Mouse (Mus musculus) gastrocnemius, postnatal 14 days (tissue): ENCODE results near the gene Cd300e. TPM values are rescaled to one million over a fixed set of nuclear protein-coding genes. Genes with fewer than 3 reads are reported as not detected.

Experiments used
- DNase-seq: peaks from one replicate; pipeline ENCODE4 v3.0.0; 2021; ENCODE audit warnings: mixed read lengths
- intact Hi-C: fragments of 180-260 bp; cut with DNase I; formaldehyde crosslinking; loops from one replicate; pipeline ENCODE4 v1.15.1; 2025; ENCODE audit warnings: low total_unique reads
- long read RNA-seq, 2 experiments: library from polyadenylated mRNA; stranded (forward); transcript quantifications; one replicate each; pipeline ENCODE4 v2.0.0; 2021
- total RNA-seq, 2 experiments: library from RNA; stranded (reverse); gene quantifications; 2 replicates each; pipeline ENCODE4 v1.2.3; 2021

The Cd300e gene
- total RNA-seq: not detected
- long read RNA-seq, experiment 1: 0 reads
- long read RNA-seq, experiment 2: 0 reads

DNA sequence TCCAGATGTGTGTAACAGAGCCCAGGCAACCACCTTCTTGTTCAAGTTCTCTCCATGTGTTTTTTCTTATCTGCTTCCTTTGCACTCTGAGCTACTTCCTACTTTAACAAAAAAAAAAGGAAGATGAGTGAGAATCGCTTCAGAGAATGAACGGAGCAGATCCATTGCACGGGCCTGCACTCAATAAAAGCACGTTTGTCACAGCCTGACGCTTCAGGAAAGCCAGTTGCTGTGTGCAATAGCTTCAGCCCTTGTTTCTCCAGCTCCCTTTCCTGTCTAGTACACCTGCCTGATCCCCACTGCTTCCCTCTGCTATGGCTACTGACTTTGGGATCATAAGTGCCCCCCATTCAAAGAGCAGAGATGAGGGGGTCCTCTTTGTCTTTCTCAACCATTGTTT is at the start of gene Cd300e:
Gene Cd300e, minus strand, starts transcription at position 101 of the 400 bp plus-strand sequence.
- DNase-seq: no peak
- intact Hi-C loops: no loop called here

DNA sequence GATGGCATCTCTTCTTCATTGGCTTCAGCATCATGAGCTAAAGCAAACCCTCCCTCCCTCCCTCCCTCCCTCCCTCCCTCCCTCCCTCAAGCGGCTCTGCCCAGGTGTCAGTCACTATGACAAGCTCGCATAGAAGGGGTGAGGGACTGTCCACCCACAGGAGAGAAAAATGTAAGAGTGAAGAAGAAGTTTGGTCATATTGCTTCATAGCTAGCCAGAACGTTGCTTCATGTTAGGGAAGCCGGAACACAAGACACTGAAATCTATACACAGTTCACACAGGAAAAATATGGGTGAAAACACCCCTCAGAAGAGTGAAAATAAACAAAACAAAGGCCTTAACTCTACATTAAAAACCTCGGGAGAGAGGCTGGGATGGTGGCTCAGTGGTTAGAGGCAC is 48.3 kb upstream of the Cd300e start:
- intact Hi-C loops: no loop called here
- DNase-seq: no peak

DNA sequence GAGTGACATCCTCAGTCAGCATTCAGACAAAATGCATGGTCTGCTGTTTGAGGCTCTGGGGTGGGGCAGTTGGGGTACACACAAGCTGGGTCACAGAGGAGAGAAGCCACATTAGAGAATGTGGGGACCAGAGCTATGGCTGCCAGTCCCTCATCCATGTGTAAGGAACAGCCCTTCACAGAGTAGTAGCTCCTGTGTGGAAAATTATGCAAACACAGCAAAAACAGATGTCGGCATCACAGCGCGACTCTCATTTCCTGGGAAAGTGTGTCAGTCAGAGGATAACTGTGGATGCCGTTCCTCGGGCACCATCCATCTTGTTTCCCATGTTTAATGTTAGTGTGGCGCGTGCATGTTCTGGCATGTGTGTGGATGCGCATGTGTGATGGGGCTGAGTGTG is 46.2 kb upstream of the Cd300e start:
- no peak for DNase-seq
- intact Hi-C loops: no loop called here

- intact Hi-C loops: no loop called here
- DNase-seq: no peak
Observed at GRCm38 (mm10) chr11:115107403-115107916, 45.5 kb upstream of the Cd300e start.

DNA sequence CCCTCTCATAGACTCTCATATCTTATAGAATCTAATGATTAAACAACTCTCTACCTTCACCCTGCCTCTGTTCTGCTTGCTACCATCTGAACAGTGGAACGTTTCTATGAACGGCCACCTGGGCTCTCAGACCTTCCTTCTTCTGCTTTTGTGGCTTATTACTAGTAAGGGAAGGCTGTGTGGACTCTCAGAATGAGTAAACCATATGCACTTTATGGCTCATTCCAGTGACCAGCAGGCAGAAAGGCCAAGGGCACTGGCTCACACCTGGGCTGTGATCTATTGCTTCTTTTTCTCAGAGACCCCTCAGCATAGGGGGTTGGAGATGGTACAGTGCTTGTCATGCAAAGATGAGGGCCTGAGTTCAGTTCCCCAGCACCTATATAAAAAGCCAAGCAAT is 44.7 kb upstream of the Cd300e start:
- no peak for DNase-seq
- intact Hi-C loops: no loop called here

DNA sequence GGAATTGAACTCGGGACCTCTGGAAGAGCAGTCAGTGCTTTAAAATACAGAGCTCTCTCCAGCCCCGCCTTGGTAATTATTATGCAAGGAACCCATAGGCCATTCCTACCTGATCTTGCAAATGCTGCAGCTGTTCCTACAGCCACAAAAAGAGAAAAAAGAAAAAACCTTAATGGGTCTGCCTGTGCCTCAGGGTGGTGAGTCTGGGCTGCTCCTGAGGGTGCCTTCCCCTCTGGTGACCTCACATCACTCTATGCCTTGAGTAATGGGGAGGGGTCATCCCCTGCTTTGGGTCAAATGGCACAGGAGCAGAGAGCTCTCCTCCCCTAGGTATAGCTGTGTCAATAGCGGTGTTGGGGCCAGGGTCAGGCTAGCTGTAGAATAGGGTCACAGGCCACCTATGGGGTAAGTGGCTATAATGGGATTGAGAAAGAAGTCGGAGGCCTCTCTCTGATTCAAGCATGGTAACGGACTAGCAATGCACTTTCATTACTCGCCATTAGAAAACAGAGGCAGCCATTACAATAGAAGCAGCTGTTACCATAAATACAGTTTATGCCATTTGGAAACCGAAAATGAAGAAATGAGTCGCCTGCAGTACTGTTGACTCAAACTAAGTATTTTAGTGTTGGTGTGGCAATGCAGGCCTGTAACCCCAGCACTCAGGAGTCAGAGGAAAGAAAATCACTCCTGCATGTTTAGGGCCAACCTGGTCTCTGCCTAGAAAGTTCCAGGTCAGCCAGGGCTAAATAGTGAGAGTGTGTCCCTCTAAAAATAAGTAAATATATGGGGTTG is 43.0 kb upstream of the Cd300e start:
- intact Hi-C loops: no loop called here
- DNase-seq: no peak

GRCm38 (mm10) chr11:115103470-115104413 is 41.8 kb upstream of the Cd300e start:
- intact Hi-C loops: no loop called here
- no peak for DNase-seq

GRCm38 (mm10) chr11:115102116-115102515 is 40.1 kb upstream of the Cd300e start:
- DNase-seq: no peak
- intact Hi-C loops: no loop called here

GRCm38 (mm10) chr11:115101615-115102051 is 39.7 kb upstream of the Cd300e start:
- intact Hi-C loops: no loop called here
- no peak for DNase-seq

GRCm38 (mm10) chr11:115100741-115101140 is 38.8 kb upstream of the Cd300e start:
- intact Hi-C loops: no loop called here
- no peak for DNase-seq

GRCm38 (mm10) chr11:115100032-115100621 is 38.1 kb upstream of the Cd300e start:
- DNase-seq: no peak
- intact Hi-C loops: no loop called here

GRCm38 (mm10) chr11:115099241-115099840 is 37.4 kb upstream of the Cd300e start:
- intact Hi-C loops: no loop called here

DNA sequence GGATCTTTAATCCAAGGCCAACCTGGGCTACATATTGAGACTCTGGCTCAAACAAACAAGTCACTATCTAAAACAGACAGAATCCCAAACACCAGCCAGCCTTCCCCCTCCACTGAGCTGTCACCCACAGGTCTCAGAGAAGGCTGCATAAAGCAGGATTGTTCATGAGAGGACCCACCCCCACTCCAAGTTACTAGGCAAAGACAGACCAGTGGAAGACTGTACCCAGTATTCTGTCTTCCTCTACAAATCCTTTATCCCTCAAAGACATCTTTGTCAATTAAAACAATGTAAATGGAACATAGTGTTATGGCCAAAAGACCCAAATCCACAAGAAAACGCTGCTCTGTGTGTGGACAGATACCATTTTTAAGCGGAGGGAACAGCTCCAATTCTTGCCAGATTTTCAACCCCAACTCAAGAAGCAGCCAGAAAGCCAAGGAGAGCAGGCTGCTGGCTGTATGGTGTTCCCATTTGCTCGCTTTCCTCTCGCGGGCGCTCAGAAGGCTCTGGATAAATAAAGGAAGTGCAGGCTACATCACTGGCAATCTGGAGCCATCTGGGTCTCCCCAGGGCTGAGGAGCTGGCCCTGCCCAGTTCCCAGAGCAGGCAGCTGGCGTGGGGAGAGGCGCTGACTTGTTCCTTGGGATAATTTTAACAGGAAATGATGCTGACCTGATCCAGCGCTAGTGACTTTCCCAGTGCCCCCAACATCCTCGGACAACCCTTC is 36.4 kb upstream of the Cd300e start:
- peak; percentile 37 for DNase-seq
- intact Hi-C loops: no loop called here

More at GRCm38 (mm10) chr11:115099241-115099840, 37.4 kb upstream of the Cd300e start:
- no peak for DNase-seq

- no peak for DNase-seq
- intact Hi-C loops: no loop called here
Observed at GRCm38 (mm10) chr11:115092140-115092539, 30.2 kb upstream of the Cd300e start.

- intact Hi-C loops: no loop called here
- no peak for DNase-seq
Observed at GRCm38 (mm10) chr11:115091362-115091901, 29.5 kb upstream of the Cd300e start, which contains the start of gene Rab37. Rab37 (plus strand) TSS chr11:115091431.

DNA sequence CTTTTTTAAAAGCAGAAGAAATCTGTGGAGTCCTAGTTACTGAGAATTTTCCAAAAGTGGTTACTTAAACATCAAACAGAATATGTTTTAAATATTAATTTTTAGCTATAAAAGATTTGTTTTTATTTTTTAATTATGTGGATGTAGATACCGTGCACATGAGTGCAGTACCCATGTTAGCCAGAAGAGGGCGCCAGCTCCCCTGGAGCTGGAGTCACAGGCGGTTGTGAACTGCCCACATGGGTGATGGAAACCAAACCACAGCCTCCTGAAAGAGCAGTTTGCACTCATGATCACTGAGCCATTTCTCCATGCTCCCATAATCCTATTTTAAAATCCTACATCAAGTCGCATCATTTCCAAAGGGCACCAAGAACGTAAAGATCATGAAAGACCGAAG is 27.9 kb upstream of the Cd300e start:
- intact Hi-C loops: no loop called here
- no peak for DNase-seq

DNA sequence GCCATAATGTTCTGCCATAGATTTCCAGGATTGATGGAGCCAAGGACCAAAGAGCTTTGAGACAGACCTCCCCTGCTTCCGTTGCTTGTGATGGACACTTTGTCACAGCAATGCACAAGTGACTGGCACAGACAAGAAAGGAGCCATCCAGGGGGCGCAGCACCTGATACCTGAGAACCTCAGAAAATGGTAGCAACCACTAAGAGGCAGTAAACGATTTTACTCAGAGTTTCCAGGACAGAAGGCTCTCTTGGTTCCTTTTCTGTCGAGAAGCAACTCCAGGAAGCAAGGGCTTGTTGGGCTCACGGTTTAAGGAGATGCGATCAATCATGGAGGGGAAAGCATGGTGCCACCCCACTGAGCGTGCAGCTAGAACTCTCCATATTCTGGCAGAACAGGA is 24.2 kb upstream of the Cd300e start:
- intact Hi-C loops: no loop called here
- no peak for DNase-seq

DNA sequence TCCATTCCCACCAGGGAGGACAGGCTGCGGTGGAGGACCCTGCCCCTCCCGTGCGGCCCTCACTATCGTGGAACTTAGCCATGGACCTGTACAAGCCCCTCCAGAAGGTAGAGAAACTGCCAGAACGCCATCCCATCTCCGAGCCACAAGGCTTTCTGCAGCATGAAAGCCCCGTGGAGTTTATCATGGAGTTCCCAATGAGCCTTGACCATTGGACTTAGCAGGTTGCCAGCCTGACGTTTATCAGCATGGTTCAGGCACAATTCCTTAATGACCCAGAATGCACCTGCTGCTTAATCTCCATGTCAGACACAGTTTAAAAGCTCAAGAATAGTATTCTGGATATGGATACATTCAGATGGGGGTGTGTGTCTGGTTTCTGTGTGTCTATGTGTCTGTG is 23.1 kb upstream of the Cd300e start:
- DNase-seq: no peak
- intact Hi-C loops: no loop called here
